Comparison of ENCODE assay signal across 20 mouse cellular contexts in the genomic region with DNA sequence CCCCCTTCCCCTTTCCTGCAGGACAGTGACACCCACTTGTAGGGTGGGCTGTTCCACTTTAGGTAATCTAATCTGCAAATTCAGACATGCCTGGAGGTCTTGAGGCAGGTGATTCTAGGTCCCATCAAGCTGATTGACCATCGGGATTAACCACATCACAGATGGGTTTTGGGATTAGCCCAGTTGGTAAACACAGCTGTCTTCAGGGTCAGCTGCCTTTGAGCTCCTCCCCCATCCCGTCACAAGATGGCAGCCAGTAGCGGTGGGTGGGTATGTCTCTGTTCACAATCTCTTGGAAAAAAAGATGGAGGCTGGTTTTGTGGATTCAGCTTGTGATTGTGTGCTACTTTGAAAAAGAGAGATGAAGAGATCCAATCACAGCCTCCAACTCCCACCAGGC. TPM values are rescaled to one million over a fixed set of nuclear protein-coding genes. Genes with fewer than 3 reads are reported as not detected.
DNase-seq lines count a peak whose midpoint lies in the region; ATAC-seq and TF ChIP-seq lines count a peak whose summit lies in the region.
"Had no signal": no experiment of that assay in that cellular context is flagged by ENCODE, and none has a peak within 500 bp of the region (broad histone marks: within the 10 kb centered on the region; RNA-seq: fewer than 3 reads in every experiment).

No protein-coding gene starts in this region.

- no peak overlapping the region for H3K27ac ChIP-seq in forebrain, postnatal 0 days (ENCODE audit: low read depth, low read length)
- H3K27ac ChIP-seq: embryonic facial prominence, embryonic 10.5 days; embryonic facial prominence, embryonic 12.5 days; forebrain, embryonic 13.5 days; forebrain, embryonic 15.5 days had no signal

- peak; percentile 63 for DNase-seq in retina, postnatal 1 day
- DNase-seq in retina, embryonic 14.5 days (ENCODE audit: low spot score): no peak
- DNase-seq in ZHBTc4 (ENCODE audit: low read depth, low spot score): peak; percentile 57
- no peak for DNase-seq in cerebellum, postnatal 36 days
- DNase-seq in forebrain, postnatal 0 days: no peak
- DNase-seq: adrenal gland, adult 2 months; adrenal gland, postnatal 10 days; adrenal gland, postnatal 25 days; B cell, adult 2 months; cerebellum, adult 11 months; cerebellum, adult 18-20 months; cerebellum, adult 8-10 months; cerebellum, adult 9-11 months; cerebellum, postnatal 14 days had no signal

- no peak overlapping the region for H3K4me3 ChIP-seq in forebrain, postnatal 0 days (ENCODE audit: low read depth, low read length)
- H3K4me3 ChIP-seq: embryonic facial prominence, embryonic 10.5 days; embryonic facial prominence, embryonic 12.5 days; forebrain, embryonic 13.5 days; forebrain, embryonic 15.5 days had no signal

- H3K27me3 ChIP-seq in forebrain, postnatal 0 days (ENCODE audit: insufficient read depth, low read length): no peaks in the 10 kb centered on the region
- H3K27me3 ChIP-seq: CH12.LX; embryonic facial prominence, embryonic 12.5 days; forebrain, embryonic 13.5 days; forebrain, embryonic 15.5 days had no signal

- 85% methylated on average over 3 of the region's 3 CpGs for WGBS in forebrain, postnatal 0 days

- no peak overlapping the region for H3K4me2 ChIP-seq in forebrain, postnatal 0 days (ENCODE audit: low read depth)
- H3K4me2 ChIP-seq: embryonic facial prominence, embryonic 12.5 days; forebrain, embryonic 13.5 days; forebrain, embryonic 15.5 days had no signal

- no peak for ATAC-seq in forebrain, postnatal 0 days
- ATAC-seq: CD4-positive, CD25-positive, alpha-beta regulatory T cell, adult 4 months; forebrain, embryonic 13.5 days; forebrain, embryonic 15.5 days had no signal

- no peaks in the 10 kb centered on the region for H3K4me1 ChIP-seq in forebrain, postnatal 0 days (ENCODE audit: insufficient read depth)
- H3K4me1 ChIP-seq: embryonic facial prominence, embryonic 10.5 days; embryonic facial prominence, embryonic 12.5 days; forebrain, embryonic 13.5 days; forebrain, embryonic 15.5 days had no signal

- H3K9ac ChIP-seq in forebrain, postnatal 0 days: no peak overlapping the region
- H3K9ac ChIP-seq: embryonic facial prominence, embryonic 12.5 days; forebrain, embryonic 13.5 days; forebrain, embryonic 15.5 days had no signal

- H3K9me3 ChIP-seq in forebrain, postnatal 0 days (ENCODE audit: low read length): no peaks in the 10 kb centered on the region
- H3K9me3 ChIP-seq: embryonic facial prominence, embryonic 10.5 days; embryonic facial prominence, embryonic 12.5 days; forebrain, embryonic 13.5 days; forebrain, embryonic 15.5 days had no signal

- no peak for TF ChIP-seq CTCF in forebrain, postnatal 0 days (IDR thresholded peaks at IDR 0.05; ENCODE audit: low read depth)

- peaks cover 28% of the 10 kb centered on the region for H3K36me3 ChIP-seq in forebrain, postnatal 0 days (ENCODE audit: insufficient read depth)
- H3K36me3 ChIP-seq: embryonic facial prominence, embryonic 12.5 days had no signal

RNA-seq across cellular contexts. Expression of a gene that starts 10.0 kb away (rescaled TPM):
- 74.1 and 80.5 TPM in 2 replicates for total RNA-seq in forebrain, postnatal 0 days (2014; rRNA removed)
- polyA plus RNA-seq in forebrain, postnatal 0 days (2015; fragmentation: Nextera tagmentation; extraction: Ambion mirVana): 72.6 and 86.1 TPM in 2 replicates

RNA-seq across cellular contexts. Expression of a gene that starts 16.9 kb away (rescaled TPM):
- 244 and 334 TPM in 2 replicates for total RNA-seq in forebrain, postnatal 0 days (2014; rRNA removed)
- 81.9 and 100 TPM in 2 replicates for polyA plus RNA-seq in forebrain, postnatal 0 days (2015; fragmentation: Nextera tagmentation; extraction: Ambion mirVana)

Comparison
In these comparisons a context has a peak if more than half of its experiments do, and no peak if none do; other contexts are left out.
1. DNase-seq: peak in retina, postnatal 1 day (single experiment) and ZHBTc4 (single experiment); none in retina, embryonic 14.5 days (single experiment), cerebellum, postnatal 36 days (0 of 2) and forebrain, postnatal 0 days (single experiment).